Mouse (Mus musculus) erythroblast, embryonic 14.5 days (primary cell): ENCODE measurements around the gene Kcnn1.

Experiments used
- GATA1 ChIP-seq: IDR thresholded peaks from 2 replicates; pipeline ENCODE4 v1.6.1; 2012; ENCODE audit warnings: low read length, inconsistent platforms, mixed read lengths
- TAL1 ChIP-seq: IDR thresholded peaks from 3 replicates; pipeline ENCODE4 v1.6.1; 2012; ENCODE audit warnings: low read length, inconsistent platforms, mixed read lengths

DNA sequence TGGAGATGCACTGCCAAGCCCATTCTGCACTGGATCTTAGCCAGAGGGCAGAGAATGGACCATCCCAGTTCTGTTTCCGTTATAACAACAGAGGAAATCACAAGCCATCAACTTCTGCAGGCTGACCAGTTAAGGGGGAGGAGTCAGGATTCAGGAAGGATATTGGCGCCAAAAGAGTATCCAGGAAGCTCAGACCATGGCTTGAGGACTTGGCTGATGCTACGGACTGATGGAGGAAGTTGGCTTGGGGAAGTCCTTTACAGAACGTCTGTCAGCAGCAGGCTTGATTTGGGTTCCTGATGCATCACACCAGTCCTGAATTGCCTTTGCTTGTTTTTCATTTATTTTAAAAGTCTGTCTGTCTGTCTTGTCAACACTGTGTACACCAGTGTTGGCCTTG, 41.5 kb upstream of the Kcnn1 start:
- TF ChIP-seq TAL1 (no peak), GATA1 (no peak)
